ENCODE assay signal across 26 mouse cellular contexts in the genomic region with DNA sequence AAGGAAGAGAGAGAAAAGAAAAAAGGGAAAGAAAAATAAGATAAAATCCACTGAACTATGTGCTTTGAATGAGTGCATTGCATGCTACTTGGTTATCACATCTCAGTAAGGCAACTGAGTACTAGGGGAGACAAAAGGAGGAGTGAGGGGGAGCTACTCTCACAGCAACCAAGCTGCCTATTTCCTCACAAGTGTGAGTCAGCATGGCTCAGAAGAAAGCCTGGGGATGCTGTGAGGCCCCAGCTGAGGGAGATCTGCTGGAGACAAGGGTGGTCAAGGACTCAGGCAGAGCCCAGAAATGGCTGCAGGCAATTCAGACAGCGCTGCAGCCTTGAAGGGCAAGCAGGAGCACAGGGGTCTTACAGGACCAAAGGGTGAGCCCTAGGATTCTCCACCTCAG. TPM values are rescaled to one million over a fixed set of nuclear protein-coding genes. Genes with fewer than 3 reads are reported as not detected.
DNase-seq lines count a peak whose midpoint lies in the region; ATAC-seq and TF ChIP-seq lines count a peak whose summit lies in the region.
"Had no signal": no experiment of that assay in that cellular context is flagged by ENCODE, and none has a peak within 500 bp of the region (broad histone marks: within the 10 kb centered on the region; RNA-seq: fewer than 3 reads in every experiment).

No protein-coding gene starts in this region.

- H3K27me3 ChIP-seq in Patski, result no peaks in the 10 kb centered on the region
- H3K27me3 ChIP-seq in cerebellum, adult 2 months (ENCODE audit: control insufficient read depth, insufficient read depth, low read length), result peaks cover 1% of the 10 kb centered on the region; the same call in 1 of the 2 replicates
- H3K27me3 ChIP-seq: forebrain, embryonic 12.5 days; liver, embryonic 15.5 days; midbrain, embryonic 12.5 days had no signal

- H3K4me3 ChIP-seq in cerebellum, adult 2 months (replicated peaks; ENCODE audit: insufficient read depth, low read depth, low read length), result no peak overlapping the region
- H3K4me3 ChIP-seq: forebrain, embryonic 12.5 days; hindbrain, embryonic 10.5 days; liver, embryonic 15.5 days; midbrain, embryonic 12.5 days had no signal

- 100% methylated on average over 1 of the region's 1 CpGs for WGBS in cerebellum, adult 2 months

- CTCF ChIA-PET in Patski (lab: Charles Lee), result interaction anchor here (1.3 kb wide), 1 partner anchor 46 kb away, joined by 3 read pairs; no protein-coding TSS in a partner anchor

- no peak overlapping the region for H3K27ac ChIP-seq in cerebellum, adult 2 months (ENCODE audit: insufficient read depth, low read length)
- H3K27ac ChIP-seq: forebrain, embryonic 12.5 days; hindbrain, embryonic 10.5 days; hindbrain, postnatal 0 days; liver, embryonic 15.5 days; midbrain, embryonic 12.5 days had no signal

- peaks cover 18% of the 10 kb centered on the region for H3K4me1 ChIP-seq in cerebellum, adult 2 months (ENCODE audit: control insufficient read depth, insufficient read depth, low read length)
- H3K4me1 ChIP-seq: forebrain, embryonic 12.5 days; hindbrain, embryonic 10.5 days; liver, embryonic 15.5 days; midbrain, embryonic 12.5 days had no signal

- no peak for TF ChIP-seq CTCF in Patski (IDR thresholded peaks at IDR 0.05)
- TF ChIP-seq CTCF in cerebellum, adult 2 months (IDR thresholded peaks at IDR 0.05; ENCODE audit: borderline replicate concordance, insufficient read depth, low read depth, low read length), result no peak

- in situ Hi-C loops in Patski (cut with MboI; ENCODE audit: low pct_unique_long_range_greater_than_20kb), result no loop called here

- ATAC-seq in Patski, result peak; percentile 78
- ATAC-seq: hindbrain, postnatal 0 days; lung, postnatal 0 days had no signal

- no peak for TF ChIP-seq POLR2A in cerebellum, adult 2 months (IDR thresholded peaks at IDR 0.05; ENCODE audit: borderline replicate concordance, insufficient read depth, low read length)

- POLR2A ChIA-PET in Patski (lab: Charles Lee), result interaction anchor here (0.6 kb wide), 1 partner anchor 663 kb away, joined by 5 read pairs; no protein-coding TSS in a partner anchor

- peak; percentile 17 for DNase-seq in left cerebral cortex, adult 11 months (ENCODE audit: low spot score)
- DNase-seq in left cerebral cortex, postnatal 4 days, result no peak
- DNase-seq in Patski (ENCODE audit: low read depth, low spot score), result no peak
- DNase-seq in frontal cortex, postnatal 36 days (ENCODE audit: low spot score in 2 of 2), result peak; percentile 32 to 52
- peak; percentile 31 to 36 for DNase-seq in right cerebral cortex, postnatal 36 days (ENCODE audit: low spot score in 2 of 2)
- no peak for DNase-seq in adrenal gland, postnatal 36 days
- DNase-seq in cerebellum, adult 2 months, result no peak
- DNase-seq: cerebellum, adult 8-10 months; gastrocnemius, postnatal 36 days; kidney, adult 2 months; kidney, postnatal 10 days; retina, postnatal 1 day; thymus, adult 2 months had no signal

- intact Hi-C loops in left cerebral cortex, postnatal 4 days (cut with DNase I), result no loop called here

RNA-seq across cellular contexts. Expression of gene Adamts14, which starts 15.1 kb away (rescaled TPM):
- 1 to 10 TPM; 1.0 to 1.5 TPM for total RNA-seq in left cerebral cortex, postnatal 4 days (2021)
- polyA plus RNA-seq in Patski (2021), result 13.2 TPM
- total RNA-seq in adrenal gland, postnatal 36 days (2021), result 1 to 10 TPM; 2.1 to 3.9 TPM
- 0.23 and 0.30 TPM in 2 replicates for polyA plus RNA-seq in cerebellum, adult 2 months (2012; rRNA removed)
- total RNA-seq: G1E had no signal
- polyA plus RNA-seq: G1E had no signal

RNA-seq across cellular contexts. Expression of gene Prf1, which starts 39.5 kb away (rescaled TPM):
- not detected for total RNA-seq in left cerebral cortex, postnatal 4 days (2021)
- polyA plus RNA-seq in Patski (2021), result not detected
- under 1 TPM in 1 of 2 experiments, not detected in 1; 0.26 TPM for total RNA-seq in adrenal gland, postnatal 36 days (2021)
- 0.14 TPM in 1 of 2 replicates, not detected in the other for polyA plus RNA-seq in cerebellum, adult 2 months (2012; rRNA removed)
- total RNA-seq: gastrocnemius, postnatal 36 days; hindbrain, postnatal 0 days; layer of hippocampus, postnatal 25 days had no signal
- polyA plus RNA-seq: cortical plate, adult 2 months; embryonic facial prominence, embryonic 11.5 days; forebrain, embryonic 12.5 days; G1E; hindbrain, embryonic 10.5 days; hindbrain, postnatal 0 days; limb, embryonic 14.5 days; midbrain, embryonic 12.5 days; neural tube, embryonic 11.5 days; stomach, embryonic 14.5 days had no signal

Comparison
In these comparisons a context has a peak if more than half of its experiments do, and no peak if none do; other contexts are left out.
1. DNase-seq: peak in left cerebral cortex, adult 11 months (single experiment), frontal cortex, postnatal 36 days (2 of 2) and right cerebral cortex, postnatal 36 days (2 of 2); none in left cerebral cortex, postnatal 4 days (single experiment), Patski (single experiment), adrenal gland, postnatal 36 days (0 of 2) and cerebellum, adult 2 months (0 of 2).